22 mouse cellular contexts compared by ENCODE assay signal in genomic region chr9:96849012-96849411, GRCm38 (mm10). TPM values are rescaled to one million over a fixed set of nuclear protein-coding genes. Genes with fewer than 3 reads are reported as not detected.
A peak's percentile ranks its signal among the peaks of the same experiment; 100 is the strongest.
DNase-seq lines count a peak whose midpoint lies in the region; ATAC-seq and TF ChIP-seq lines count a peak whose summit lies in the region.
"Had no signal": no experiment of that assay in that cellular context is flagged by ENCODE, and none has a peak within 500 bp of the region (broad histone marks: within the 10 kb centered on the region; RNA-seq: fewer than 3 reads in every experiment).

No protein-coding gene starts in this region.

- no peak overlapping the region for H3K4me2 ChIP-seq in embryonic facial prominence, embryonic 14.5 days (ENCODE audit: low read depth, low read length)
- H3K4me2 ChIP-seq in hindbrain, embryonic 15.5 days, result no peak overlapping the region
- no peak overlapping the region for H3K4me2 ChIP-seq in hindbrain, embryonic 16.5 days (ENCODE audit: low read length)
- H3K4me2 ChIP-seq in neural tube, embryonic 13.5 days, result no peak overlapping the region
- H3K4me2 ChIP-seq in intestine, embryonic 15.5 days (replicated peaks), result no peak overlapping the region
- H3K4me2 ChIP-seq: embryonic facial prominence, embryonic 12.5 days; heart, embryonic 11.5 days; kidney, embryonic 15.5 days; lung, embryonic 14.5 days had no signal

- H3K4me3 ChIP-seq in embryonic facial prominence, embryonic 14.5 days (ENCODE audit: low read depth, low read length), result no peak overlapping the region
- H3K4me3 ChIP-seq in embryonic facial prominence, embryonic 10.5 days, result no peak overlapping the region
- no peak overlapping the region for H3K4me3 ChIP-seq in hindbrain, embryonic 15.5 days
- H3K4me3 ChIP-seq in hindbrain, embryonic 16.5 days (ENCODE audit: low read length), result no peak overlapping the region
- no peak overlapping the region for H3K4me3 ChIP-seq in neural tube, embryonic 13.5 days
- H3K4me3 ChIP-seq in intestine, embryonic 15.5 days (replicated peaks), result no peak overlapping the region
- no peak overlapping the region for H3K4me3 ChIP-seq in cerebellum, adult 2 months (replicated peaks; ENCODE audit: insufficient read depth, low read depth, low read length)
- H3K4me3 ChIP-seq: embryonic facial prominence, embryonic 12.5 days; erythroblast, embryonic 14.5 days; kidney, embryonic 15.5 days had no signal

- no peaks in the 10 kb centered on the region for H3K27me3 ChIP-seq in embryonic facial prominence, embryonic 14.5 days (replicated peaks; ENCODE audit: control insufficient read depth, insufficient read depth, low read length)
- H3K27me3 ChIP-seq in embryonic facial prominence, embryonic 10.5 days (replicated peaks; ENCODE audit: low read depth, poor library complexity, severe bottlenecking), result no peaks in the 10 kb centered on the region
- H3K27me3 ChIP-seq in hindbrain, embryonic 15.5 days, result no peaks in the 10 kb centered on the region
- no peaks in the 10 kb centered on the region for H3K27me3 ChIP-seq in hindbrain, embryonic 16.5 days (replicated peaks; ENCODE audit: control insufficient read depth, insufficient read depth, low read length)
- H3K27me3 ChIP-seq in neural tube, embryonic 13.5 days, result no peaks in the 10 kb centered on the region
- H3K27me3 ChIP-seq in intestine, embryonic 15.5 days (replicated peaks), result no peaks in the 10 kb centered on the region
- H3K27me3 ChIP-seq in cerebellum, adult 2 months (ENCODE audit: control insufficient read depth, insufficient read depth, low read length), result no peaks in the 10 kb centered on the region
- H3K27me3 ChIP-seq: kidney, embryonic 15.5 days had no signal

- no peaks in the 10 kb centered on the region for H3K9me3 ChIP-seq in embryonic facial prominence, embryonic 14.5 days (ENCODE audit: control insufficient read depth, low read length)
- no peaks in the 10 kb centered on the region for H3K9me3 ChIP-seq in embryonic facial prominence, embryonic 10.5 days
- H3K9me3 ChIP-seq in hindbrain, embryonic 15.5 days, result no peaks in the 10 kb centered on the region
- no peaks in the 10 kb centered on the region for H3K9me3 ChIP-seq in hindbrain, embryonic 16.5 days (ENCODE audit: control insufficient read depth, low read length)
- no peaks in the 10 kb centered on the region for H3K9me3 ChIP-seq in neural tube, embryonic 13.5 days
- H3K9me3 ChIP-seq in intestine, embryonic 15.5 days, result no peaks in the 10 kb centered on the region
- H3K9me3 ChIP-seq: embryonic facial prominence, embryonic 12.5 days; kidney, embryonic 15.5 days had no signal

- peaks cover 22% of the 10 kb centered on the region for H3K4me1 ChIP-seq in embryonic facial prominence, embryonic 14.5 days (ENCODE audit: control insufficient read depth, insufficient read depth, low read length)
- H3K4me1 ChIP-seq in embryonic facial prominence, embryonic 10.5 days, result peaks cover 32% of the 10 kb centered on the region
- H3K4me1 ChIP-seq in hindbrain, embryonic 15.5 days (replicated peaks), result peaks cover 11% of the 10 kb centered on the region
- peaks cover 4% of the 10 kb centered on the region for H3K4me1 ChIP-seq in hindbrain, embryonic 16.5 days (ENCODE audit: control insufficient read depth, insufficient read depth, low read depth, low read length)
- peaks cover 40% of the 10 kb centered on the region for H3K4me1 ChIP-seq in neural tube, embryonic 13.5 days (replicated peaks)
- H3K4me1 ChIP-seq in intestine, embryonic 15.5 days (replicated peaks), result peaks cover 12% of the 10 kb centered on the region
- peaks cover 46% of the 10 kb centered on the region for H3K4me1 ChIP-seq in cerebellum, adult 2 months (ENCODE audit: control insufficient read depth, insufficient read depth, low read length)
- H3K4me1 ChIP-seq: kidney, embryonic 15.5 days had no signal

- 0 out of 2 replicates have a peak, but pooled peaks have one; percentile 17 for ATAC-seq in embryonic facial prominence, embryonic 14.5 days (ENCODE audit: low read depth)
- no peak for ATAC-seq in hindbrain, embryonic 15.5 days (ENCODE audit: low FRiP score, low read depth)
- ATAC-seq in hindbrain, embryonic 16.5 days, result no peak
- ATAC-seq in neural tube, embryonic 13.5 days (ENCODE audit: low read depth), result no peak
- ATAC-seq in intestine, embryonic 15.5 days, result no peak
- ATAC-seq: forebrain, embryonic 14.5 days had no signal

- 20% methylated on average over 5 of the region's 5 CpGs for WGBS in embryonic facial prominence, embryonic 14.5 days
- WGBS in embryonic facial prominence, embryonic 10.5 days, result 65% methylated on average over 5 of the region's 5 CpGs
- 25% methylated on average over 5 of the region's 5 CpGs for WGBS in hindbrain, embryonic 15.5 days
- 37% methylated on average over 5 of the region's 5 CpGs for WGBS in hindbrain, embryonic 16.5 days
- 37% methylated on average over 5 of the region's 5 CpGs for WGBS in neural tube, embryonic 13.5 days
- WGBS in intestine, embryonic 15.5 days, result 65% methylated on average over 5 of the region's 5 CpGs
- 59% methylated on average over 5 of the region's 5 CpGs for WGBS in cerebellum, adult 2 months

- no peak overlapping the region for H3K27ac ChIP-seq in embryonic facial prominence, embryonic 14.5 days (replicated peaks; ENCODE audit: low read depth, low read length)
- H3K27ac ChIP-seq in embryonic facial prominence, embryonic 10.5 days (replicated peaks), result no peak overlapping the region
- peak overlapping the region; percentile 27; the same call in 1 of the 2 replicates for H3K27ac ChIP-seq in hindbrain, embryonic 15.5 days (replicated peaks)
- H3K27ac ChIP-seq in hindbrain, embryonic 16.5 days (ENCODE audit: low read depth, low read length), result no peak overlapping the region; the same call in 1 of the 2 replicates
- H3K27ac ChIP-seq in neural tube, embryonic 13.5 days (replicated peaks), result peak overlapping the region; percentile 49
- H3K27ac ChIP-seq in intestine, embryonic 15.5 days, result no peak overlapping the region
- no peak overlapping the region for H3K27ac ChIP-seq in cerebellum, adult 2 months (ENCODE audit: insufficient read depth, low read length)
- H3K27ac ChIP-seq: embryonic facial prominence, embryonic 12.5 days; kidney, embryonic 15.5 days; liver, embryonic 14.5 days had no signal

- TF ChIP-seq CTCF in cerebellum, adult 2 months (IDR thresholded peaks at IDR 0.05; ENCODE audit: borderline replicate concordance, insufficient read depth, low read depth, low read length), result no peak

- no peak for TF ChIP-seq POLR2A in cerebellum, adult 2 months (IDR thresholded peaks at IDR 0.05; ENCODE audit: borderline replicate concordance, insufficient read depth, low read length)

- H3K36me3 ChIP-seq in embryonic facial prominence, embryonic 14.5 days (ENCODE audit: control insufficient read depth, insufficient read depth, low read length), result no peaks in the 10 kb centered on the region
- no peaks in the 10 kb centered on the region for H3K36me3 ChIP-seq in embryonic facial prominence, embryonic 10.5 days (replicated peaks)
- no peaks in the 10 kb centered on the region for H3K36me3 ChIP-seq in hindbrain, embryonic 15.5 days
- no peaks in the 10 kb centered on the region for H3K36me3 ChIP-seq in hindbrain, embryonic 16.5 days (ENCODE audit: control insufficient read depth, insufficient read depth, low read length)
- H3K36me3 ChIP-seq in neural tube, embryonic 13.5 days, result peaks cover 5% of the 10 kb centered on the region; the same call in 1 of the 2 replicates
- H3K36me3 ChIP-seq in intestine, embryonic 15.5 days, result no peaks in the 10 kb centered on the region
- H3K36me3 ChIP-seq: embryonic facial prominence, embryonic 12.5 days; kidney, embryonic 15.5 days had no signal

- H3K9ac ChIP-seq in embryonic facial prominence, embryonic 14.5 days (ENCODE audit: low read depth, low read length), result no peak overlapping the region
- no peak overlapping the region for H3K9ac ChIP-seq in hindbrain, embryonic 15.5 days
- no peak overlapping the region; the same call in 1 of the 2 replicates for H3K9ac ChIP-seq in hindbrain, embryonic 16.5 days (ENCODE audit: low read depth, low read length)
- 0 out of 2 replicates have a peak overlapping the region, but pooled peaks have one; percentile 8 for H3K9ac ChIP-seq in neural tube, embryonic 13.5 days
- no peak overlapping the region for H3K9ac ChIP-seq in intestine, embryonic 15.5 days
- H3K9ac ChIP-seq: embryonic facial prominence, embryonic 12.5 days; kidney, embryonic 15.5 days; liver, embryonic 14.5 days; lung, embryonic 14.5 days had no signal

- no peak for DNase-seq in embryonic facial prominence, embryonic 14.5 days (ENCODE audit: low spot score)
- no peak for DNase-seq in embryonic facial prominence, embryonic 10.5 days (ENCODE audit: low spot score)
- DNase-seq in brain, adult 2 months (ENCODE audit: low read depth, low spot score), result peak; percentile 58
- DNase-seq in cerebellum, adult 2 months, result no peak
- DNase-seq: adrenal gland, postnatal 14 days; cerebellum, postnatal 14 days; gastrocnemius, postnatal 14 days; heart, adult 11 months; kidney, adult 11 months; kidney, postnatal 4 days; lung, embryonic 14.5 days; thymus, adult 18-20 months had no signal

RNA-seq across cellular contexts. Expression of gene Pxylp1, which starts 43.5 kb away (rescaled TPM):
- polyA plus RNA-seq in embryonic facial prominence, embryonic 14.5 days (2014; fragmentation: Nextera tagmentation; extraction: Ambion mirVana), result 31.4 and 34.7 TPM in 2 replicates
- polyA plus RNA-seq in embryonic facial prominence, embryonic 10.5 days (2016; fragmentation: Nextera tagmentation; extraction: Ambion mirVana), result 16.7 and 17.5 TPM in 2 replicates
- polyA plus RNA-seq in hindbrain, embryonic 15.5 days (2015; fragmentation: Nextera tagmentation; extraction: Ambion mirVana), result 32.6 and 39.0 TPM in 2 replicates
- 30.7 and 37.6 TPM in 2 replicates for polyA plus RNA-seq in hindbrain, embryonic 16.5 days (2015; fragmentation: Nextera tagmentation; extraction: Ambion mirVana)
- polyA plus RNA-seq in neural tube, embryonic 13.5 days (2015; fragmentation: Nextera tagmentation; extraction: Ambion mirVana), result 31.5 and 33.4 TPM in 2 replicates
- polyA plus RNA-seq in intestine, embryonic 15.5 days (2015; fragmentation: Nextera tagmentation; extraction: Ambion mirVana), result 37.6 and 41.5 TPM in 2 replicates
- polyA plus RNA-seq in cerebellum, adult 2 months (2012; rRNA removed), result 35.6 and 39.7 TPM in 2 replicates

Comparison
In these comparisons a context has a peak if more than half of its experiments do, and no peak if none do; other contexts are left out.
1. H3K27ac ChIP-seq: peak in hindbrain, embryonic 15.5 days (single experiment) and neural tube, embryonic 13.5 days (single experiment); none in embryonic facial prominence, embryonic 14.5 days (single experiment), embryonic facial prominence, embryonic 10.5 days (single experiment), hindbrain, embryonic 16.5 days (single experiment), intestine, embryonic 15.5 days (single experiment) and cerebellum, adult 2 months (single experiment).